Mouse (Mus musculus) heart, embryonic 10.5 days (tissue): ENCODE measurements around the gene App. TPM values are rescaled to one million over a fixed set of nuclear protein-coding genes. Genes with fewer than 3 reads are reported as not detected.

Experiments used
- DNase-seq: peaks from one replicate; pipeline ENCODE4 v3.0.0-alpha.2; 2017; ENCODE audit warnings: low spot score
- H3K27ac ChIP-seq: fragments of 300-500 bp; sonication (generic); 2 replicates; pipeline ENCODE4 v1.5.1; 2016; ENCODE audit warnings: mild to moderate bottlenecking
- H3K27me3 ChIP-seq: fragments of 300-500 bp; sonication (generic); 2 replicates; pipeline ENCODE4 v1.6.1; 2016; ENCODE audit warnings: mild to moderate bottlenecking; ENCODE audit not compliant: poor library complexity, insufficient read depth, severe bottlenecking
- H3K36me3 ChIP-seq: fragments of 300-500 bp; sonication (generic); 2 replicates; pipeline ENCODE4 v1.6.1; 2016; ENCODE audit warnings: mild to moderate bottlenecking, moderate library complexity
- H3K4me1 ChIP-seq: fragments of 300-500 bp; sonication (generic); 2 replicates; pipeline ENCODE4 v1.6.1; 2016; ENCODE audit warnings: mild to moderate bottlenecking
- H3K4me3 ChIP-seq: fragments of 300-500 bp; sonication (generic); 2 replicates; pipeline ENCODE4 v1.5.1; 2016; ENCODE audit warnings: mild to moderate bottlenecking, moderate library complexity
- H3K9me3 ChIP-seq: fragments of 300-500 bp; sonication (generic); 2 replicates; pipeline ENCODE4 v1.6.1; 2016; ENCODE audit warnings: mild to moderate bottlenecking, moderate library complexity
- WGBS: fragments of 180-500 bp; shearing (Covaris S2); methylation state at CpG from one replicate; pipeline ENCODE4 v1.1.7; 2016; 5-methylcytosine and 5-hydroxymethylcytosine counted together
- polyA plus RNA-seq: library from polyadenylated mRNA; unstranded; fragments of >200 nt; fragmentation: Nextera tagmentation; extraction: Ambion mirVana; gene quantifications from 2 replicates; pipeline ENCODE4 v1.2.1, GENCODE M21; 2016

App gene
- polyA plus RNA-seq, 1 experiment from 2014 or later, result 144 TPM

- Histone ChIP-seq H3K36me3 (peaks cover 11% of the 10 kb centered on the region; the same call in 1 of the 2 replicates), H3K4me3 (no peak overlapping the region), H3K4me1 (peaks cover 35% of the 10 kb centered on the region), H3K27me3 (no peaks in the 10 kb centered on the region), H3K27ac (no peak overlapping the region), H3K9me3 (no peaks in the 10 kb centered on the region)
- no peak for DNase-seq
- 81% methylated on average over 4 of the region's 4 CpGs for WGBS
Measured at GRCm38 (mm10) chr16:85166205-85166604, 7.4 kb downstream of the App start.

GRCm38 (mm10) chr16:85165631-85166030, 7.9 kb downstream of the App start:
- no peak overlapping the region for H3K4me3 ChIP-seq
- peaks cover 29% of the 10 kb centered on the region for H3K4me1 ChIP-seq
- peaks cover 11% of the 10 kb centered on the region; the same call in 1 of the 2 replicates for H3K36me3 ChIP-seq
- H3K27me3 ChIP-seq, result no peaks in the 10 kb centered on the region
- 72% methylated on average over 7 of the region's 7 CpGs for WGBS
- no peaks in the 10 kb centered on the region for H3K9me3 ChIP-seq
- H3K27ac ChIP-seq, result no peak overlapping the region
- DNase-seq, result no peak

GRCm38 (mm10) chr16:85165177-85165576, 8.4 kb downstream of the App start:
- Histone ChIP-seq H3K27me3 (no peaks in the 10 kb centered on the region), H3K36me3 (peaks cover 11% of the 10 kb centered on the region; the same call in 1 of the 2 replicates), H3K27ac (no peak overlapping the region), H3K9me3 (no peaks in the 10 kb centered on the region), H3K4me3 (no peak overlapping the region), H3K4me1 (peaks cover 27% of the 10 kb centered on the region)
- DNase-seq, result no peak
- WGBS, result 53% methylated on average over 7 of the region's 7 CpGs

GRCm38 (mm10) chr16:85162779-85163178, 10.8 kb downstream of the App start:
- Histone ChIP-seq H3K9me3 (no peaks in the 10 kb centered on the region), H3K4me3 (no peak overlapping the region), H3K27ac (no peak overlapping the region), H3K27me3 (no peaks in the 10 kb centered on the region), H3K36me3 (peaks cover 10% of the 10 kb centered on the region; the same call in 1 of the 2 replicates), H3K4me1 (peaks cover 13% of the 10 kb centered on the region; the same call in 1 of the 2 replicates)
- 71% methylated on average over 6 of the region's 6 CpGs for WGBS
- no peak for DNase-seq

- WGBS, result 56% methylated on average over 2 of the region's 2 CpGs
- no peaks in the 10 kb centered on the region for H3K9me3 ChIP-seq
- DNase-seq, result no peak
- peaks cover 6% of the 10 kb centered on the region; the same call in 1 of the 2 replicates for H3K4me1 ChIP-seq
- H3K27ac ChIP-seq, result no peak overlapping the region
- H3K36me3 ChIP-seq, result 0 out of 2 replicates have a peak, but pooled peaks cover 2% of the 10 kb centered on the region
- no peaks in the 10 kb centered on the region for H3K27me3 ChIP-seq
- H3K4me3 ChIP-seq, result no peak overlapping the region
Measured at GRCm38 (mm10) chr16:85160140-85160539, 13.4 kb downstream of the App start.

GRCm38 (mm10) chr16:85157796-85158546, 15.6 kb downstream of the App start:
- Histone ChIP-seq H3K9me3 (no peaks in the 10 kb centered on the region), H3K36me3 (0 out of 2 replicates have a peak, but pooled peaks cover 2% of the 10 kb centered on the region), H3K27me3 (no peaks in the 10 kb centered on the region), H3K4me3 (no peak overlapping the region), H3K27ac (no peak overlapping the region), H3K4me1 (peaks cover 19% of the 10 kb centered on the region)
- no peak for DNase-seq
- 79% methylated on average over 11 of the region's 11 CpGs for WGBS

GRCm38 (mm10) chr16:85157156-85157555, 16.4 kb downstream of the App start:
- Histone ChIP-seq H3K4me1 (peaks cover 26% of the 10 kb centered on the region), H3K4me3 (no peak overlapping the region), H3K36me3 (0 out of 2 replicates have a peak, but pooled peaks cover 2% of the 10 kb centered on the region), H3K27me3 (no peaks in the 10 kb centered on the region), H3K9me3 (no peaks in the 10 kb centered on the region), H3K27ac (no peak overlapping the region)
- DNase-seq, result no peak
- WGBS, result 98% methylated on average over 2 of the region's 2 CpGs

GRCm38 (mm10) chr16:85155836-85156235, 17.7 kb downstream of the App start:
- Histone ChIP-seq H3K4me3 (no peak overlapping the region), H3K27ac (no peak overlapping the region), H3K9me3 (no peaks in the 10 kb centered on the region), H3K36me3 (no peaks in the 10 kb centered on the region), H3K4me1 (peaks cover 37% of the 10 kb centered on the region), H3K27me3 (no peaks in the 10 kb centered on the region)
- DNase-seq, result no peak
- WGBS, result 75% methylated on average over 10 of the region's 10 CpGs

GRCm38 (mm10) chr16:85152457-85152856, 21.1 kb downstream of the App start:
- 81% methylated on average over 8 of the region's 8 CpGs for WGBS
- H3K4me3 ChIP-seq, result no peak overlapping the region
- no peaks in the 10 kb centered on the region for H3K9me3 ChIP-seq
- DNase-seq, result no peak
- H3K36me3 ChIP-seq, result no peaks in the 10 kb centered on the region
- H3K4me1 ChIP-seq, result peaks cover 55% of the 10 kb centered on the region
- H3K27me3 ChIP-seq, result no peaks in the 10 kb centered on the region
- H3K27ac ChIP-seq, result peak overlapping the region; percentile 79; the same call in 1 of the 2 replicates

GRCm38 (mm10) chr16:85151681-85152080, 21.9 kb downstream of the App start:
- Histone ChIP-seq H3K27me3 (no peaks in the 10 kb centered on the region), H3K4me3 (peak overlapping the region; percentile 30; the same call in 1 of the 2 replicates), H3K9me3 (no peaks in the 10 kb centered on the region), H3K36me3 (no peaks in the 10 kb centered on the region), H3K4me1 (peaks cover 61% of the 10 kb centered on the region), H3K27ac (peak overlapping the region; percentile 79)
- WGBS, result 11% methylated on average over 7 of the region's 7 CpGs
- DNase-seq, result no peak

- H3K27me3 ChIP-seq, result no peaks in the 10 kb centered on the region
- no peaks in the 10 kb centered on the region for H3K36me3 ChIP-seq
- no peak overlapping the region for H3K4me3 ChIP-seq
- H3K4me1 ChIP-seq, result peaks cover 62% of the 10 kb centered on the region
- H3K27ac ChIP-seq, result peak overlapping the region; percentile 59; the same call in 1 of the 2 replicates
- 40% methylated on average over 9 of the region's 9 CpGs for WGBS
- H3K9me3 ChIP-seq, result no peaks in the 10 kb centered on the region
- DNase-seq, result no peak
Measured at GRCm38 (mm10) chr16:85150902-85151301, 22.7 kb downstream of the App start.

- Histone ChIP-seq H3K36me3 (no peaks in the 10 kb centered on the region), H3K9me3 (no peaks in the 10 kb centered on the region), H3K4me3 (no peak overlapping the region), H3K27ac (no peak overlapping the region; the same call in 1 of the 2 replicates), H3K4me1 (peaks cover 71% of the 10 kb centered on the region), H3K27me3 (no peaks in the 10 kb centered on the region)
- DNase-seq, result no peak
- 88% methylated on average over 1 of the region's 1 CpGs for WGBS
Measured at GRCm38 (mm10) chr16:85149509-85149871, 24.1 kb downstream of the App start.

GRCm38 (mm10) chr16:85148615-85149508, 24.7 kb downstream of the App start:
- WGBS, result 52% methylated on average over 9 of the region's 9 CpGs
- no peak overlapping the region for H3K4me3 ChIP-seq
- no peaks in the 10 kb centered on the region for H3K36me3 ChIP-seq
- no peaks in the 10 kb centered on the region for H3K9me3 ChIP-seq
- H3K27me3 ChIP-seq, result no peaks in the 10 kb centered on the region
- DNase-seq, result peak; percentile 86
- H3K4me1 ChIP-seq, result peaks cover 66% of the 10 kb centered on the region
- H3K27ac ChIP-seq, result peak overlapping the region; percentile 56; the same call in 1 of the 2 replicates
